Mouse (Mus musculus): ENCODE results near the gene Zfp541.
A peak's percentile ranks its signal among the peaks of the same experiment; 100 is the strongest.

Zfp541 gene

GRCm38 (mm10) chr7:16080581-16080980 lies 19.0 kb downstream of the Zfp541 start:
- no peak for DNase-seq (ENCODE audit: low spot score in 2 of 2)

- no peak for DNase-seq (ENCODE audit: low spot score in 2 of 2)
Measured at GRCm38 (mm10) chr7:16083361-16083760, 21.7 kb downstream of the Zfp541 start.

- no peak for DNase-seq (ENCODE audit: low spot score in 2 of 2)
Measured at GRCm38 (mm10) chr7:16087587-16087986, 26.0 kb downstream of the Zfp541 start.

GRCm38 (mm10) chr7:16094592-16094991 lies 33.0 kb downstream of the Zfp541 start:
- DNase-seq (ENCODE audit: low spot score in 2 of 2), result no peak

- peak; percentile 99 to 100 for DNase-seq (ENCODE audit: low spot score in 2 of 2)
Measured at GRCm38 (mm10) chr7:16098021-16099017, 36.7 kb downstream of the Zfp541 start, which contains the start of gene Napa. Napa (plus strand) TSS chr7:16098458.

- no peak for DNase-seq (ENCODE audit: low spot score in 2 of 2)
Measured at GRCm38 (mm10) chr7:16099901-16100300, 38.3 kb downstream of the Zfp541 start.

- peak in 1 of 2 experiments; percentile 6 for DNase-seq (ENCODE audit: low spot score in 2 of 2)
Measured at GRCm38 (mm10) chr7:16101081-16101480, 39.5 kb downstream of the Zfp541 start.

GRCm38 (mm10) chr7:16101726-16102475 lies 40.3 kb downstream of the Zfp541 start:
- no peak for DNase-seq (ENCODE audit: low spot score in 2 of 2)

- no peak for DNase-seq (ENCODE audit: low spot score in 2 of 2)
Measured at GRCm38 (mm10) chr7:16102686-16103226, 41.1 kb downstream of the Zfp541 start.

GRCm38 (mm10) chr7:16103760-16104159 lies 42.1 kb downstream of the Zfp541 start:
- peak; percentile 54 to 65 for DNase-seq (ENCODE audit: low spot score in 2 of 2)

- no peak for DNase-seq (ENCODE audit: low spot score in 2 of 2)
Measured at GRCm38 (mm10) chr7:16104611-16105388, 43.2 kb downstream of the Zfp541 start.

GRCm38 (mm10) chr7:16108886-16109542 lies 47.4 kb downstream of the Zfp541 start:
- DNase-seq (ENCODE audit: low spot score in 2 of 2), result no peak

GRCm38 (mm10) chr7:16110158-16110557 lies 48.5 kb downstream of the Zfp541 start:
- DNase-seq (ENCODE audit: low spot score in 2 of 2), result no peak

GRCm38 (mm10) chr7:16111284-16112090 lies 49.9 kb downstream of the Zfp541 start:
- no peak for DNase-seq (ENCODE audit: low spot score in 2 of 2)

- no peak for DNase-seq (ENCODE audit: low spot score in 2 of 2)
Measured at GRCm38 (mm10) chr7:16116418-16116817, 54.8 kb downstream of the Zfp541 start.

GRCm38 (mm10) chr7:16117100-16117499 lies 55.5 kb downstream of the Zfp541 start:
- no peak for DNase-seq (ENCODE audit: low spot score in 2 of 2)

- peak; percentile 84 to 90 for DNase-seq (ENCODE audit: low spot score in 2 of 2)
Measured at GRCm38 (mm10) chr7:16119569-16120261, 58.1 kb downstream of the Zfp541 start, which contains the start of gene Kptn. Kptn (plus strand) TSS chr7:16119895.

GRCm38 (mm10) chr7:16120262-16120600 lies 58.6 kb downstream of the Zfp541 start:
- DNase-seq (ENCODE audit: low spot score in 2 of 2), result no peak

- DNase-seq (ENCODE audit: low spot score in 2 of 2), result no peak
Measured at GRCm38 (mm10) chr7:16125829-16126228, 64.2 kb downstream of the Zfp541 start.

Data from frontal cortex, postnatal 10 days (tissue).